Mouse (Mus musculus): ENCODE results near the gene Afdn. TPM values are rescaled to one million over a fixed set of nuclear protein-coding genes. Genes with fewer than 3 reads are reported as not detected.
"Not testable (repeated sequence)": the region's sequence is repeated elsewhere in the genome, so short reads cannot be mapped to it uniquely, and the experiment has no call there.

The Afdn gene
- polyA plus RNA-seq, 1 experiment from 2014 or later = 123 TPM

GRCm38 (mm10) chr17:13817789-13818188 is 57.5 kb downstream of the Afdn start:
- H3K36me3 ChIP-seq (ENCODE audit: control insufficient read depth, insufficient read depth, low read length) = no peaks in the 10 kb centered on the region
- DNase-seq (ENCODE audit: low spot score) (no peak), ATAC-seq (ENCODE audit: low FRiP score) (no peak)
- H3K4me1 ChIP-seq (replicated peaks; ENCODE audit: control insufficient read depth, insufficient read depth, low read length) = no peaks in the 10 kb centered on the region
- H3K4me3 ChIP-seq (ENCODE audit: low read depth, low read length) = no peak overlapping the region
- no peak overlapping the region for H3K27ac ChIP-seq (ENCODE audit: low read depth, low read length)
- 92% methylated on average over 2 of the region's 2 CpGs for WGBS
- H3K9me3 ChIP-seq (ENCODE audit: control insufficient read depth, low read length) = no peaks in the 10 kb centered on the region
- no peak overlapping the region for H3K4me2 ChIP-seq (replicated peaks; ENCODE audit: low read depth, low read length)
- H3K9ac ChIP-seq (ENCODE audit: low read depth, low read length) = no peak overlapping the region
- no peaks in the 10 kb centered on the region for H3K27me3 ChIP-seq (ENCODE audit: control insufficient read depth, insufficient read depth, low read length)

GRCm38 (mm10) chr17:13819342-13819741 is 59.0 kb downstream of the Afdn start:
- no peaks in the 10 kb centered on the region for H3K4me1 ChIP-seq (replicated peaks; ENCODE audit: control insufficient read depth, insufficient read depth, low read length)
- H3K4me2 ChIP-seq (replicated peaks; ENCODE audit: low read depth, low read length) = no peak overlapping the region
- no peak overlapping the region for H3K27ac ChIP-seq (ENCODE audit: low read depth, low read length)
- no peak for DNase-seq (ENCODE audit: low spot score)
- 95% methylated on average over 4 of the region's 4 CpGs for WGBS
- no peak overlapping the region for H3K4me3 ChIP-seq (ENCODE audit: low read depth, low read length)
- H3K27me3 ChIP-seq (ENCODE audit: control insufficient read depth, insufficient read depth, low read length) = no peaks in the 10 kb centered on the region
- H3K9ac ChIP-seq (ENCODE audit: low read depth, low read length) = no peak overlapping the region
- no peak for ATAC-seq (ENCODE audit: low FRiP score)
- H3K36me3 ChIP-seq (ENCODE audit: control insufficient read depth, insufficient read depth, low read length) = no peaks in the 10 kb centered on the region
- H3K9me3 ChIP-seq (ENCODE audit: control insufficient read depth, low read length) = no peaks in the 10 kb centered on the region

- no peak overlapping the region for H3K27ac ChIP-seq (ENCODE audit: low read depth, low read length)
- H3K4me3 ChIP-seq (ENCODE audit: low read depth, low read length) = no peak overlapping the region
- H3K36me3 ChIP-seq (ENCODE audit: control insufficient read depth, insufficient read depth, low read length) = no peaks in the 10 kb centered on the region
- no peaks in the 10 kb centered on the region for H3K4me1 ChIP-seq (replicated peaks; ENCODE audit: control insufficient read depth, insufficient read depth, low read length)
- ATAC-seq (ENCODE audit: low FRiP score) = no peak
- H3K4me2 ChIP-seq (replicated peaks; ENCODE audit: low read depth, low read length) = no peak overlapping the region
- 99% methylated on average over 2 of the region's 2 CpGs for WGBS
- H3K9me3 ChIP-seq (ENCODE audit: control insufficient read depth, low read length) = no peaks in the 10 kb centered on the region
- H3K27me3 ChIP-seq (ENCODE audit: control insufficient read depth, insufficient read depth, low read length) = no peaks in the 10 kb centered on the region
- DNase-seq (ENCODE audit: low spot score) = no peak
- H3K9ac ChIP-seq (ENCODE audit: low read depth, low read length) = no peak overlapping the region
Observed at GRCm38 (mm10) chr17:13820676-13821075, 60.3 kb downstream of the Afdn start.

- Histone ChIP-seq H3K36me3 (ENCODE audit: control insufficient read depth, insufficient read depth, low read length) (no peaks in the 10 kb centered on the region), H3K9me3 (ENCODE audit: control insufficient read depth, low read length) (no peaks in the 10 kb centered on the region), H3K4me2 (replicated peaks; ENCODE audit: low read depth, low read length) (no peak overlapping the region), H3K27ac (ENCODE audit: low read depth, low read length) (no peak overlapping the region), H3K27me3 (ENCODE audit: control insufficient read depth, insufficient read depth, low read length) (no peaks in the 10 kb centered on the region), H3K4me1 (replicated peaks; ENCODE audit: control insufficient read depth, insufficient read depth, low read length) (no peaks in the 10 kb centered on the region), H3K4me3 (ENCODE audit: low read depth, low read length) (no peak overlapping the region), H3K9ac (ENCODE audit: low read depth, low read length) (no peak overlapping the region)
- DNase-seq (ENCODE audit: low spot score) (no peak), ATAC-seq (ENCODE audit: low FRiP score) (no peak)
- WGBS = 89% methylated on average over 2 of the region's 2 CpGs
Observed at GRCm38 (mm10) chr17:13825421-13825820, 65.1 kb downstream of the Afdn start.

- no peaks in the 10 kb centered on the region for H3K36me3 ChIP-seq (ENCODE audit: control insufficient read depth, insufficient read depth, low read length)
- DNase-seq (ENCODE audit: low spot score) (no peak), ATAC-seq (ENCODE audit: low FRiP score) (no peak)
- WGBS = 97% methylated on average over 1 of the region's 1 CpGs
- no peak overlapping the region for H3K4me2 ChIP-seq (replicated peaks; ENCODE audit: low read depth, low read length)
- no peaks in the 10 kb centered on the region for H3K9me3 ChIP-seq (ENCODE audit: control insufficient read depth, low read length)
- no peak overlapping the region for H3K4me3 ChIP-seq (ENCODE audit: low read depth, low read length)
- no peaks in the 10 kb centered on the region for H3K4me1 ChIP-seq (replicated peaks; ENCODE audit: control insufficient read depth, insufficient read depth, low read length)
- H3K27ac ChIP-seq (ENCODE audit: low read depth, low read length) = no peak overlapping the region
- H3K9ac ChIP-seq (ENCODE audit: low read depth, low read length) = no peak overlapping the region
- H3K27me3 ChIP-seq (ENCODE audit: control insufficient read depth, insufficient read depth, low read length) = no peaks in the 10 kb centered on the region
Observed at GRCm38 (mm10) chr17:13830234-13830633, 69.9 kb downstream of the Afdn start.

GRCm38 (mm10) chr17:13830636-13831341 is 70.5 kb downstream of the Afdn start:
- no peaks in the 10 kb centered on the region for H3K36me3 ChIP-seq (ENCODE audit: control insufficient read depth, insufficient read depth, low read length)
- H3K27me3 ChIP-seq (ENCODE audit: control insufficient read depth, insufficient read depth, low read length) = no peaks in the 10 kb centered on the region
- ATAC-seq (ENCODE audit: low FRiP score) (peak; percentile 53), DNase-seq (ENCODE audit: low spot score) (peak; percentile 69)
- no peak overlapping the region for H3K4me3 ChIP-seq (ENCODE audit: low read depth, low read length)
- no peaks in the 10 kb centered on the region for H3K4me1 ChIP-seq (replicated peaks; ENCODE audit: control insufficient read depth, insufficient read depth, low read length)
- H3K9me3 ChIP-seq (ENCODE audit: control insufficient read depth, low read length) = no peaks in the 10 kb centered on the region
- H3K4me2 ChIP-seq (replicated peaks; ENCODE audit: low read depth, low read length) = no peak overlapping the region
- no peak overlapping the region for H3K27ac ChIP-seq (ENCODE audit: low read depth, low read length)
- 91% methylated on average over 1 of the region's 1 CpGs for WGBS
- no peak overlapping the region for H3K9ac ChIP-seq (ENCODE audit: low read depth, low read length)

- no peak overlapping the region for H3K4me3 ChIP-seq (ENCODE audit: low read depth, low read length)
- H3K4me1 ChIP-seq (replicated peaks; ENCODE audit: control insufficient read depth, insufficient read depth, low read length) = no peaks in the 10 kb centered on the region
- DNase-seq (ENCODE audit: low spot score) (peak; percentile 61), ATAC-seq (ENCODE audit: low FRiP score) (no peak)
- H3K9ac ChIP-seq (ENCODE audit: low read depth, low read length) = no peak overlapping the region
- no peaks in the 10 kb centered on the region for H3K27me3 ChIP-seq (ENCODE audit: control insufficient read depth, insufficient read depth, low read length)
- no peaks in the 10 kb centered on the region for H3K36me3 ChIP-seq (ENCODE audit: control insufficient read depth, insufficient read depth, low read length)
- H3K4me2 ChIP-seq (replicated peaks; ENCODE audit: low read depth, low read length) = no peak overlapping the region
- H3K27ac ChIP-seq (ENCODE audit: low read depth, low read length) = no peak overlapping the region
- no peaks in the 10 kb centered on the region for H3K9me3 ChIP-seq (ENCODE audit: control insufficient read depth, low read length)
- 87% methylated on average over 4 of the region's 4 CpGs for WGBS
Observed at GRCm38 (mm10) chr17:13835876-13836275, 75.5 kb downstream of the Afdn start.

GRCm38 (mm10) chr17:13850175-13850574 is 89.8 kb downstream of the Afdn start:
- no peak for ATAC-seq (ENCODE audit: low FRiP score)
- no peak overlapping the region for H3K4me2 ChIP-seq (replicated peaks; ENCODE audit: low read depth, low read length)
- 0 out of 2 replicates have a peak, but pooled peaks cover 6% of the 10 kb centered on the region for H3K36me3 ChIP-seq (ENCODE audit: control insufficient read depth, insufficient read depth, low read length)
- no peak overlapping the region for H3K27ac ChIP-seq (ENCODE audit: low read depth, low read length)
- H3K27me3 ChIP-seq (ENCODE audit: control insufficient read depth, insufficient read depth, low read length) = no peaks in the 10 kb centered on the region
- no peak overlapping the region for H3K4me3 ChIP-seq (ENCODE audit: low read depth, low read length)
- no peaks in the 10 kb centered on the region for H3K9me3 ChIP-seq (ENCODE audit: control insufficient read depth, low read length)
- no peaks in the 10 kb centered on the region for H3K4me1 ChIP-seq (replicated peaks; ENCODE audit: control insufficient read depth, insufficient read depth, low read length)
- H3K9ac ChIP-seq (ENCODE audit: low read depth, low read length) = no peak overlapping the region
- DNase-seq (ENCODE audit: low spot score) = no peak
- WGBS = 88% methylated on average over 2 of the region's 2 CpGs

- not testable (repeated sequence) for H3K36me3 ChIP-seq (ENCODE audit: control insufficient read depth, insufficient read depth, low read length); ATAC-seq (ENCODE audit: low FRiP score); H3K27me3 ChIP-seq (ENCODE audit: control insufficient read depth, insufficient read depth, low read length)
Observed at GRCm38 (mm10) chr17:13853883-13854282, 93.5 kb downstream of the Afdn start.

More at GRCm38 (mm10) chr17:13853883-13854282, 93.5 kb downstream of the Afdn start:
- WGBS = 85% methylated on average over 7 of the region's 7 CpGs
- not testable (repeated sequence) for DNase-seq (ENCODE audit: low spot score); H3K27ac ChIP-seq (ENCODE audit: low read depth, low read length); H3K9ac ChIP-seq (ENCODE audit: low read depth, low read length); H3K9me3 ChIP-seq (ENCODE audit: control insufficient read depth, low read length); H3K4me2 ChIP-seq (replicated peaks; ENCODE audit: low read depth, low read length); H3K4me3 ChIP-seq (ENCODE audit: low read depth, low read length); H3K4me1 ChIP-seq (replicated peaks; ENCODE audit: control insufficient read depth, insufficient read depth, low read length)
